Mouse (Mus musculus) liver, adult 2 months (tissue): ENCODE measurements around the gene Cd109.

Experiments used
- CTCF ChIP-seq: fragments of 200-500 bp; IDR thresholded peaks from 2 replicates; pipeline ENCODE4 v1.5.1; 2011; ENCODE audit warnings: low read depth, low read length, control low read depth
- POLR2A ChIP-seq: fragments of 200-500 bp; IDR thresholded peaks from 2 replicates; pipeline ENCODE4 v1.6.1; 2011; ENCODE audit warnings: low read length, control low read depth; ENCODE audit not compliant: insufficient read depth; ENCODE audit errors: extremely low read depth

GRCm38 (mm10) chr9:78671446-78671985 is 56.2 kb downstream of the Cd109 start:
- TF ChIP-seq POLR2A (no peak), CTCF (no peak)
